Mouse (Mus musculus) c-Kit-positive CD71-positive TER-119-negative erythroid progenitor cells, embryonic 14.5 days (primary cell): ENCODE data around the gene Zc3h18.

Experiments used
- DNase-seq: peaks from one replicate; pipeline ENCODE4 v3.0.0-alpha.2; 2013; ENCODE audit warnings: low read depth

The Zc3h18 gene

DNA sequence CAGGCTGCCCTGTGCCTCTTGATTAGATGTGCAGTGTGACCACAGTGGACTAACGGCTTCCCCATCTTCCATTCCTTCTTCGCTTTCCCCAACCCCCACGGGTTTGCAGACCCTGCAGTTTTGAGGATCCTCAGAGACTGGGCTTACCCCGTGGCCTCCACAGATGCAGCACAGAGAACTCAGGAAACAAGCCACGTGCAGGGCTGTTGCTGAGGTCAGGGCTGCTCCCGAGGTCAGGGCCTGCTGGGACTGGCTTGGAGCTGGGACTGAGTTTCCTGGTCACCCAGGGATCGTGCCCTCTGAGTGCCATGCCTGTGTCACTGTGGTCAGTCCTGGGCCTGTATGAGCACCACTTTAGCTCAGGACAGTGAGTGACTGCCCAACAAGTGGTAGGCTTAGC is 88.6 kb downstream of the Zc3h18 start:
- no peak for DNase-seq
